ENCODE assay signal across 10 mouse cellular contexts in the genomic region with DNA sequence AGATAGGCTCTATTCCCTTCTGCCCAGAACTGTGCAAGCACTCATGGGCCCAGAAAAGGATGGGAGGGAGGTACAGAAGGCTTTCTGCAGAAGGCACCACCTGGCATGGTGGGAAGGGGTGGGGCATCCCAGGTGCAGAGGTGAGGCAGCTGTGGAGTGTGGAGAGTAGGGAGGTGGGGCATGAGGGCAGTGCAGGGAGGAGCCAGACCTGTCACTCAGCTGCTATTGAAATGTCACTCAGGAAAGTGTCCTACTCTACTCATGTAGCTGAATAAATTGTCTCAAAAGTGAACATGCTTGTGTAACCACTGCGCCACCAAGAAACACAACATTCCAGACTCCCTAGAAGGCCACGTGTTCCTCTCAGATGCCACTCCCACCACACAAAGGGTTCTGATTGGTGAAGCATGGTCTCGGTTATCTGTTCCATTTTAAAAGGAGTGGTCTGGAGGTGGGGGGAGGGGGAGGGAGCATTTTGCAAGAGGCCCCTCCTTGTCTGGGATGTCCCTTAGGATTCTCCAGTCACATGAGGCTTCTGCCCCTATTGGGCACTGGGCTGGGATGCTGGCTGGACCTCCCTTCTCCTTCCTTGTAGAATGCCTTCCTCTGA. TPM values are rescaled to one million over a fixed set of nuclear protein-coding genes. Genes with fewer than 3 reads are reported as not detected.
DNase-seq lines count a peak whose midpoint lies in the region; ATAC-seq and TF ChIP-seq lines count a peak whose summit lies in the region.
"Had no signal": no experiment of that assay in that cellular context is flagged by ENCODE, and none has a peak within 500 bp of the region (broad histone marks: within the 10 kb centered on the region; RNA-seq: fewer than 3 reads in every experiment).

No protein-coding gene starts in this region.

- peaks cover 12% of the 10 kb centered on the region; the same call in 1 of the 2 replicates for H3K36me3 ChIP-seq in kidney, postnatal 0 days (ENCODE audit: insufficient read depth, low read length)
- 0 out of 2 replicates have a peak, but pooled peaks cover 11% of the 10 kb centered on the region for H3K36me3 ChIP-seq in intestine, embryonic 15.5 days
- H3K36me3 ChIP-seq in kidney, embryonic 14.5 days (ENCODE audit: control insufficient read depth, insufficient read depth, low read length): peaks cover 27% of the 10 kb centered on the region

- no peaks in the 10 kb centered on the region for H3K27me3 ChIP-seq in kidney, postnatal 0 days (ENCODE audit: insufficient read depth, low read length)
- no peaks in the 10 kb centered on the region for H3K27me3 ChIP-seq in intestine, embryonic 15.5 days (replicated peaks)
- H3K27me3 ChIP-seq in kidney, embryonic 14.5 days (ENCODE audit: control insufficient read depth, insufficient read depth, low read length): no peaks in the 10 kb centered on the region

- H3K9ac ChIP-seq in kidney, postnatal 0 days (ENCODE audit: low read depth, low read length): no peak overlapping the region
- H3K9ac ChIP-seq in intestine, embryonic 15.5 days: no peak overlapping the region
- H3K9ac ChIP-seq in kidney, embryonic 14.5 days (ENCODE audit: low read depth, low read length): no peak overlapping the region

- TF ChIP-seq CTCF in kidney, postnatal 0 days (IDR thresholded peaks at IDR 0.05; ENCODE audit: low read depth): no peak

- H3K27ac ChIP-seq in kidney, postnatal 0 days: no peak overlapping the region
- H3K27ac ChIP-seq in intestine, embryonic 15.5 days: no peak overlapping the region
- no peak overlapping the region for H3K27ac ChIP-seq in kidney, embryonic 14.5 days (ENCODE audit: low read depth, low read length)

- no peak overlapping the region for H3K4me2 ChIP-seq in kidney, postnatal 0 days (ENCODE audit: low read length)
- no peak overlapping the region for H3K4me2 ChIP-seq in intestine, embryonic 15.5 days (replicated peaks)
- no peak overlapping the region for H3K4me2 ChIP-seq in kidney, embryonic 14.5 days (replicated peaks; ENCODE audit: low read depth, low read length)

- ATAC-seq in kidney, postnatal 0 days (replicated peaks; ENCODE audit: low FRiP score, low read depth): peak; percentile 40; the same call in 1 of the 2 replicates
- peak; percentile 67 for ATAC-seq in intestine, embryonic 15.5 days
- no peak for ATAC-seq in kidney, embryonic 14.5 days (ENCODE audit: low FRiP score, low TSS enrichment)

- H3K4me3 ChIP-seq in kidney, postnatal 0 days (replicated peaks; ENCODE audit: low read depth, low read length): no peak overlapping the region
- H3K4me3 ChIP-seq in intestine, embryonic 15.5 days (replicated peaks): no peak overlapping the region
- no peak overlapping the region for H3K4me3 ChIP-seq in kidney, embryonic 14.5 days (ENCODE audit: low read length)

- H3K4me1 ChIP-seq in kidney, postnatal 0 days (replicated peaks; ENCODE audit: insufficient read depth, low read length): peaks cover 42% of the 10 kb centered on the region
- H3K4me1 ChIP-seq in intestine, embryonic 15.5 days (replicated peaks): peaks cover 54% of the 10 kb centered on the region
- peaks cover 49% of the 10 kb centered on the region for H3K4me1 ChIP-seq in kidney, embryonic 14.5 days (ENCODE audit: control insufficient read depth, insufficient read depth, low read length)

- H3K9me3 ChIP-seq in kidney, postnatal 0 days (replicated peaks; ENCODE audit: low read length): no peaks in the 10 kb centered on the region
- H3K9me3 ChIP-seq in intestine, embryonic 15.5 days: no peaks in the 10 kb centered on the region
- no peaks in the 10 kb centered on the region for H3K9me3 ChIP-seq in kidney, embryonic 14.5 days (ENCODE audit: control insufficient read depth, low read length)

- no peak for DNase-seq in kidney, postnatal 0 days (ENCODE audit: low spot score)
- no peak for DNase-seq in kidney, postnatal 36 days
- peak; percentile 53 for DNase-seq in ZHBTc4 (ENCODE audit: low read depth, low spot score)
- DNase-seq in lung, postnatal 25 days (ENCODE audit: low spot score): peak; percentile 77
- DNase-seq in embryo, embryonic 10.5 days (ENCODE audit: low spot score): no peak
- no peak for DNase-seq in cerebellum, postnatal 36 days
- DNase-seq: adrenal gland, postnatal 14 days; cerebellum, adult 2 months had no signal

- 39% methylated on average over 3 of the region's 3 CpGs for WGBS in kidney, postnatal 0 days
- 40% methylated on average over 3 of the region's 3 CpGs for WGBS in intestine, embryonic 15.5 days
- WGBS in kidney, embryonic 14.5 days: 51% methylated on average over 3 of the region's 3 CpGs

RNA-seq across cellular contexts. Expression of a gene that starts 41.6 kb away (rescaled TPM):
- 25.0 and 26.6 TPM in 2 replicates for polyA plus RNA-seq in kidney, postnatal 0 days (2015; fragmentation: Nextera tagmentation; extraction: Ambion mirVana)
- 26.3 and 28.0 TPM in 2 replicates for polyA plus RNA-seq in intestine, embryonic 15.5 days (2015; fragmentation: Nextera tagmentation; extraction: Ambion mirVana)
- polyA plus RNA-seq in kidney, embryonic 14.5 days (2014; fragmentation: Nextera tagmentation; extraction: Ambion mirVana): 43.3 and 57.3 TPM in 2 replicates

Comparison
In these comparisons a context has a peak if more than half of its experiments do, and no peak if none do; other contexts are left out.
1. DNase-seq: peak in ZHBTc4 (single experiment) and lung, postnatal 25 days (single experiment); none in kidney, postnatal 0 days (single experiment), kidney, postnatal 36 days (0 of 2), embryo, embryonic 10.5 days (single experiment) and cerebellum, postnatal 36 days (0 of 2).